Mouse (Mus musculus) mouse embryonic stem cell (cell line): ENCODE data around the gene Dhrs7.
"Not testable (repeated sequence)": the region's sequence is repeated elsewhere in the genome, so short reads cannot be mapped to it uniquely, and the experiment has no call there.

Source experiments
- in situ Hi-C, 2 experiments: fragments of 300-500 bp; cut with MboI; formaldehyde crosslinking; loops; 1 replicate in 1 of 2; 3 replicates in 1 of 2; pipeline ENCODE4 v1.14.3; 2019 to 2020; ENCODE audit warnings: low sequenced_read_pairs in 2 of 2, low pct_unique_long_range_greater_than_20kb in 1 of 2, mixed read lengths in 1 of 2; ENCODE audit not compliant: unreplicated experiment in 1 of 2

The Dhrs7 gene

DNA sequence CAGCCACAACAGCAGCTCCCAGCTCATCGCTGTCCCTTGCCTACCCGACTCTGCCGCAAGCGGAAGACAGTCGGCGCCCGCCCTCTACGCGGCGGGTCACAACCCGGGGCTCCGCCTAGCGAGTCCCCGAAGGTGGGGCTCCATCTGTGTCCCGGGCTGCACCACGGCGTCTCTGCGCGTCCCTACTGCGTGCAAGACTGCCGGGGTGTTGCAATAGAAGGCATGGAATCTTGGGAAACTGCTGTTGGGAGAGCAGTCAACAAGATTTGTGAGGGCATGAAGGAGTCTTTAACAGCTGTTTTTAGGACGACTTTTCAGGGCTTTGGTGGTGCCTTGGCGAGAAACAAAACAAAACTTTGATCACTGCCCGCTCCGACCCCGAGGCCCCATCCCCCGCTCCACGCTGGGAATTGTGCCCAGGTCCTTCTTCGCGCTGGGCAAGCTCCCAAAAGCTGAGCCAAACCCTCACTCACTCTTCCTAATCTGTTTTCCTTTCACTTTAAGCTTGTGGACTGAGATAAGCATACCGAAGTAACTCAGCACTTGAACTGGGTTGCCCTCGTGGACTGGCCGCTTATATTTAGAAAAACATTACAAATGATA is at the start of gene Dhrs7:
Gene Dhrs7, minus strand, starts transcription at position 175 of the 603 bp plus-strand sequence.
- in situ Hi-C loops = loop anchor here (25.0 kb wide), 3 partner anchors 128 to 603 kb away; partner anchors contain the start of genes Gpr135 (in 1 of the 2), Jkamp (in 1 of the 2), L3hypdh (in 1 of the 2) and Pcnx4 (in 1 of the 2)

DNA sequence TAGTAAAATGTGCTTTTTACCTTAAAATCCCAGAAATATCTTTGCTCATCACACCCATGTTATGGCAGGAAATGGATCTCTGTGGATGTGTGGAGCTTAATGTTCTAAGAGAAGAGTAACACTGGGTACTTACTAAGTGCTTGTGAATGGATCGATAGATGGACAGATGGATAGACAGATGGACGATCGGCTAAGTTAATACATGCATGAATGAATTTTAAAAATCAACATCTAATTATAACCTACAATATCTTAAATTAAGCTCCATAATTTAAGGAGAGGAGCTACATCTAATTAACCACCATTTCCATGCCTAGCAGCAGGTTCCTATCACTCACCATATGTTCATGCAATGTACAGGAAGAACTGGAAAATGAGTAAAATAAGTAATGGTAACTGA is 45.3 kb upstream of the Dhrs7 start:
- in situ Hi-C loops = no loop called here

GRCm38 (mm10) chr12:72704068-72704467 is 39.4 kb upstream of the Dhrs7 start:
- in situ Hi-C loops = no loop called here

GRCm38 (mm10) chr12:72700013-72700412 is 35.3 kb upstream of the Dhrs7 start:
- in situ Hi-C loops = no loop called here

DNA sequence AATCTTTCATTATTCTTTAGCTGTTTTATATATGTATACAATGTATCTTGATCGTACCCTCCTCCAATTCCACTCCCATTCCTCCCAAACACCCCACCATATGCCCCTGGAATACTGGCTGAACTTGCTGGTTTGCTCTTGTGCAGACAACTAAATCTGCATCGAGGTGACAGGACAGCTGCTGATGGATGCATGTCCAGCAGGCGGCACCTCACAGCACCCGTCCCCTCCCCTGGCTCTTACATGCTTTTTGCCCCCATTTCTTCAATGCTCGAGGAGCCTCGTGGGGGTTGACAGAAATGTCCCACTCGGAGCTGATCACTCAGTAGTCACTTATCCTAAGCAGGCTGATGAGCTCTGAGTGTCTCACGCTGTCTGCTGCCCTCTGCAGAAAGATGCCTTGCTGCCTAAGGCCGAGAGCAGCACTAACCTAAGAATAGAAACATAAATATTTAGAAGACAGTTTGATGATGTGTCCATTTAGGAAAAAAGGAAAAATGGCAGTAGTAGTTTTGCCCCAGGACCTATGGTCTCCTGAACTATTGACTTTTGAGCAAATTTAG is 30.3 kb upstream of the Dhrs7 start:
- in situ Hi-C loops = loop anchor here in 1 of 2 experiments (10.0 kb wide), 2 partner anchors 180 to 230 kb away; no protein-coding TSS in a partner anchor

DNA sequence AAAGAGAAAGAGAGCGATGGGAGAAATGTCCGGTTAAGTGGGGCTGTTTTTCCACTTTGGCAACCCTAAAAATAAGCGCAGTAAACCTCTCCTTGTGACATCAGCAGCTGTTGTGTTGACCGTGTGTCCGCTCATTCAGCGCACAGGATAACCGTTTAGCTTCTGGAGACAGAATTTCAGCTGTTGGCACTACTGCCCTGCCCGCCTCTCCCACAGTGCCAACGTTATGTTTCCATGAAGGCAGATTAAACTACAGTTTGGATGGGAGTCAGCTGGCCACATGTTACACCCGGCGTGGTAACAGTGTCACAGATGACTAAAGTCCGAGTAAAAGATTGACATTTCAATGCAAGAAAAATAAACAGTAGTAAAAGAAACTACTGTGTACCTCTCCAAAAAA is 29.7 kb upstream of the Dhrs7 start:
- in situ Hi-C loops = loop anchor here in 1 of 2 experiments (10.0 kb wide), 2 partner anchors 180 to 230 kb away; no protein-coding TSS in a partner anchor

GRCm38 (mm10) chr12:72693895-72694294 is 29.2 kb upstream of the Dhrs7 start:
- in situ Hi-C loops = loop anchor here in 1 of 2 experiments (10.0 kb wide), 2 partner anchors 179 to 229 kb away; no protein-coding TSS in a partner anchor

DNA sequence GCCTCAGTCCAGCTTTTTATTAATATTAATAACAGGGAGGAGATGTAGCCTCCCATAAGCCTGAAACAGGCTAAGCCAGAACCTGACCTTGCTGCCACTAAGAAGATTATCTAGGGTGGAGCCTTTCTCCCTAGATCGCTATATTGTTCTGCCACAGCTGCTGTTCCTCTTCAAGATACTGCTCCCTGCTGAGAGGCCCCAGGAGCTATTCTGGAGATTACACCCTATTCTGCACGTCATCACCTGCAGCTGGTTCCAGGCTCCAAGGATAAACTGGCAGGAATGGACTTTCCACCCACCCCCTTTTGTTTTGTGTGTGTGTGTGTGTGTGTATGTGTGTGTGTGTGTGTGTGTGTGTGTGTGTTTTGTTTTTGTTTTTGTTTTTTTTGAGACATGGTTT is 23.6 kb upstream of the Dhrs7 start:
- in situ Hi-C loops = not testable (repeated sequence)

- in situ Hi-C loops = not testable (repeated sequence)
Measured at GRCm38 (mm10) chr12:72687741-72688140, 23.0 kb upstream of the Dhrs7 start.

DNA sequence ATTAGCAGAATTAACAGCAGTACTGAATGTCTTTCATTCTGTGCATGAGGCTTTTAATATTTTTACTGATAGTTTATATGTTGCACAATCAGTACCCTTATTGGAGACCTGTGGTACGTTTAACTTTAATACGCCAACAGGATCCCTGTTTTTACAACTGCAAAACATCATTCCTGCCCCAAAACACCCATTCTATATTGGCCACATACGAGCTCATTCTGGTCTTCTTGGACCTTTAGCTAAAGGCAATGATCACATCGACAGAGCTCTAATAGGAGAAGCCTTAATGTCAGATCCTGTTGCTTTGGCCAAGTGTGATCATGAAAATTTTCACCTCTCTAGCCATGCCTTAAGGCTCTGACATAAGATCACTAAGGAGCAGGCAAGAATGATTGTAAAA is 21.9 kb upstream of the Dhrs7 start:
- in situ Hi-C loops = not testable (repeated sequence)

DNA sequence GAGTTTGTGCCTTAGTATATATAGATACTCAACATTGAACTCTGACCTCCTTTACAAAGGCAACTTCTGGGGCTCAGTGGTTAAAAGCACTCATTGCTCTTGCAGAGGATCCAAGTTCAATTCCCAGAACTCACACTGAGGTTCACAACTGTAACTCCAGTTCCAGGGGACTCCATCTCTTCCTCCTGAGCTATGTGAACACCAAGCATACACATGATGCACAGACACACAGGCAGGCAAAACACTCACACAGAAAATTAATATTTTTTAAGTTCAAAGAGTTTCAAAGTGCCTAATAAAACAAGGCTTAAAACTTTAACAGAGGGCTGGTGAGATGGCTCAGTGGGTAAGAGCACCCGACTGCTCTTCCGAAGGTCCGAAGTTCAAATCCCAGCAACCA is 18.9 kb upstream of the Dhrs7 start:
- in situ Hi-C loops = no loop called here

DNA sequence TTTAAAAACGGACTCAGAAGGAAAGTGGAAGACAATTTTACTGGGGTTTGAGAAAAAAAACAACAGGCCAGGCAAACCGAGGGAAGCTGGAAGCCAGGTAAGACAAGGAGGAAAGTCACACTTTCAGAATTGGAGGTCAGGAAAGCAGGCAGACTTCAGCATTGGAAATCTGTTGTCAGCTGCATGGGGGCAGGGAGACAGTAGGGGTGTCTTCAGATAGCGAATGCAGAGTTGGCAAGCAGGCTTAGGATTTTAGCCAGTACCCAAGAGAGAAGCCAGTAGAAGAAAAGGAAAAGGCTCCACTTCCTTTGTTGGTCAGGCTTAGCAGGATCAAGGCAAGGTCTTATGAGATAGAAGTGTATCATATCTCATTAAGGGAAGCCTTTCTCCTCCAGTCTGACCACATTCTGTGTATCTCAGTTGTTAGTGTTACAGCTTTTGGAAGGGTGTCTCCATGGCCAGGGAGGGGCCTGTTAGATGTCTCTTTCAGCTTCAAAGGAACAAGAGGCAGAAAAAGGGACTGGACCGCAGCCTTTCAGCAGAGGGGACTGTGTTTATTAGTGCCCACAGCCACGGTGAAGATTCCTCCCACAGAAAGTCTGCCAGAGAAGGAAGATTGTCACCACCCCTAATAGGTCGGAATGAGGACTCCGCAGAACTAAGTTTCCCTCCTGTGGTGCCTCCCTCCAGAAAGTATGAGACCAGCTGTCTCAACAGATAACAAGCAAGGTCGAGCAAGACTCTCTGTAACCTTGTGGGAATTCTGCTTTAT is 18.0 kb upstream of the Dhrs7 start:
- in situ Hi-C loops = no loop called here

- in situ Hi-C loops = no loop called here
Measured at GRCm38 (mm10) chr12:72681919-72682318, 17.2 kb upstream of the Dhrs7 start.

- in situ Hi-C loops = no loop called here
Measured at GRCm38 (mm10) chr12:72679635-72680034, 14.9 kb upstream of the Dhrs7 start.

DNA sequence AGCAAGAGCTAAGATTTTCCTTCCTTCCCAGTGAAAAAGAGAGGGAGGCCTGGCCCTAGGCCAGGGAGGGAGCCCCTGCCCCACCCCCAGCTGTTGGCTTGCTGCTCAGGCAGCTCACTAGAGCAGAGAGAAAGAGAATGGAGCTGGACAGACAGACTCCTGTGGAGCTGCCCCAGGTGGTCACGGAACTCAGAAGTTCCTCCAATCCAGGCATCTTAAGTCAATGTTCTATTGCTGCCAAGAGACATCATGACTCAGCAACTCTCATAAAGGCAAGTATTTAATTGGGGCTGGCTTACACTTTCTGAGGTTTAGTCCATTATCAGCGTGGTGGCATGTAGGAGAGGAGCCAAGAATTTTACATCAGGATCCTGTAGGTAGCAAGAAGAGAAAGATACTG is 10.1 kb upstream of the Dhrs7 start:
- in situ Hi-C loops = loop anchor here (25.0 kb wide), 3 partner anchors 138 to 613 kb away; partner anchors contain the start of genes Gpr135 (in 1 of the 2), Jkamp (in 1 of the 2), L3hypdh (in 1 of the 2) and Pcnx4 (in 1 of the 2)

GRCm38 (mm10) chr12:72674079-72674797 is 9.5 kb upstream of the Dhrs7 start:
- in situ Hi-C loops = loop anchor here (25.0 kb wide), 3 partner anchors 137 to 612 kb away; partner anchors contain the start of genes Gpr135 (in 1 of the 2), Jkamp (in 1 of the 2), L3hypdh (in 1 of the 2) and Pcnx4 (in 1 of the 2)

DNA sequence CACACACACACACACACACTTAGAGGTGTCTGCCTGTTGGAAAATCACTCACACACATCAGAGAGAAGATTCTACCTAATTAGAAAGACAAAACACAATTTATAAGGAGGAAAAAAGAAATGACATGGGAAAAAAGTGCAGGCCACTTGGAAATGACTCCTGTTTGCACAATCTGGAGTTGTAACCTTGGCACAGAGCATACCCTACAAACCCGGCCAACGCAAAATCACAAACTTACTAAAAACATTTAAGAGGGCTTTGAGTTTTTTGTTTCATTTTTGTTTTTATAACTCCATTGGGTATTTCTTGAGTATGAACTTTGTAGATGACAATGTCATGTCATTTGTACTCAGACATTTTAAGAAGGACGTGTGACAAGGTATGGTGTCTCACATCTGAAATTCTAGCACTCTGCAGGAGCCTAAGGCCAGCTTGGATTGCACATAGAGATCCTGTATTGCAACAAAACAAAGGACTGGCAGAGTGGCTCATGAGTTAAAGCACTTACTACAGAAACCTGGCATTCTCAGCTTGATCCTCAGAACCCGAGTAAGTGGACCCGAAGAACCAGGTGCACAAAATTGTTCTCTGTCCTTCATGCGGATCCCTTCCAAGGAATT is 6.9 kb upstream of the Dhrs7 start:
- in situ Hi-C loops = loop anchor here (25.0 kb wide), 3 partner anchors 134 to 609 kb away; partner anchors contain the start of genes Gpr135 (in 1 of the 2), Jkamp (in 1 of the 2), L3hypdh (in 1 of the 2) and Pcnx4 (in 1 of the 2)

DNA sequence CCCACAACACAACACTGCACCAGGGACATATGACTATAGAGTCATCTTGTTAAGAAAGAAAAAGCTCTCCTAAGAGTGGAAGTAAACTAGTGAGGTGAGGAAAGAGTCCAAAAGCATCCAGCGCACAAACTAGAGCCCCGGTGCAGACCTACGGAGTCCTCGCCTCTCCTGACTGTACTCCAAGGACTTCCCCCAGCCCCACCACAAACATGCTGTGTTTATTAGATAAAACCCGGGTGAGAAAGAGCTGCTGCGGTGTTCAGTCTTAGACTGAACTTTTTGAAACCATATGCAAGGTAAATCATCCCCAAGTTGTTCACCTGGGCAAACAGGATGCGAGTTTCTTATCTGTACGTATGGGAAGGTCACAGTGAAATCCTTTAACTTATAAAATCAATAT is 6.2 kb upstream of the Dhrs7 start:
- in situ Hi-C loops = loop anchor here (25.0 kb wide), 3 partner anchors 134 to 609 kb away; partner anchors contain the start of genes Gpr135 (in 1 of the 2), Jkamp (in 1 of the 2), L3hypdh (in 1 of the 2) and Pcnx4 (in 1 of the 2)
